Mouse (Mus musculus) brain, embryonic 14.5 days (tissue): ENCODE measurements around the gene Slc12a8. TPM values are rescaled to one million over a fixed set of nuclear protein-coding genes. Genes with fewer than 3 reads are reported as not detected.

Source experiments
- DNase-seq: peaks from one replicate; pipeline ENCODE4 v3.0.0-alpha.2; 2011; ENCODE audit warnings: low read depth
- CTCF ChIP-seq: fragments of 200-500 bp; IDR thresholded peaks from 2 replicates; pipeline ENCODE4 v1.5.1; 2012; ENCODE audit warnings: inconsistent platforms, mild to moderate bottlenecking, moderate library complexity, borderline replicate concordance; ENCODE audit not compliant: insufficient read depth, insufficient read length; ENCODE audit errors: extremely low read depth
- POLR2A ChIP-seq: fragments of 200-500 bp; IDR thresholded peaks from 2 replicates; pipeline ENCODE4 v1.6.1; 2012; ENCODE audit warnings: mild to moderate bottlenecking, inconsistent platforms, borderline replicate concordance; ENCODE audit not compliant: poor library complexity, insufficient read depth, insufficient read length, severe bottlenecking; ENCODE audit errors: extremely low read depth
- polyA plus RNA-seq: library from polyadenylated mRNA; depleted of rRNA; stranded (reverse); fragments of >200 nt; gene quantifications from 2 replicates; pipeline ENCODE4 v1.2.3, GENCODE M21; 2012

The Slc12a8 gene
- polyA plus RNA-seq, 1 experiment: 0.75 TPM

DNA sequence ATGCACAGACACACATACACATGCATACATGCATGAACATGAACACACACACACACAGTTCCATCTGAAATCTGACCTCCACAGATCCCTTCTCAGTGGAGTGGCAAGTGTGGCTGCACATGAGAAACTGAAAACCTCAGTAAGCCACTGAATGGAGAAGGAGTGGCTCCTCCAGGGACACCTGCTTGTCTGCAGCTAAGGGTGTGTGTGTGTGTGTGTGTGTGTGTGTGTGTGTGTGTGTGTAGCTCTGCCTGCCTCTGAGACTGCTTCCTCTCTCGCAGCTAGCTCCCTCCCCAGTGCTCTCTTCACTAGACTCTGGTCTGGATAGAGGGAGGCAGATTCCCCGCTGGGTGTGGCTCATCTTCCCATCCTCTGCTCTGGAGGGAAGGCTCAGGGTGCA lies 92.4 kb downstream of the Slc12a8 start:
- TF ChIP-seq POLR2A: no peak
- TF ChIP-seq CTCF: no peak
- no peak for DNase-seq

DNA sequence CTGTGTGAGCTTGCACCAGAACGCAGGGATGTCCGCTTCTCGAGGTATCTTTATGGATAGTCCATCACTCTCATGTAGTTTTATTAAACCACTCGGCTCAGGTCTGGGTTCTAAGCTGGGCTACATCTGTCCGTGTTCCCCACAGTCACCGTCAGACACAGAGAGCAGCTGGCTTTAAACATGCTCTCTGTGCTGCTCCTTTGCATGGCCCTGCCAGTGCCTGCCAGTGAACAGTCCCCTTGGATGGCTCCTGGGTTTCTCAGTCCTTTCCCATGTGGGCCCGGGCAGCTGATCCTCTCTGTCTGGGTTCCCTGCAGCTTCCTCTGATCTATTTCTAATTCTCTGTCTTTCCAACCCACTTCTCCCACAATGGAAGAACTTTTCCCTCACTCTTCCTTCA lies 93.3 kb downstream of the Slc12a8 start:
- TF ChIP-seq CTCF: no peak
- TF ChIP-seq POLR2A: no peak

DNA sequence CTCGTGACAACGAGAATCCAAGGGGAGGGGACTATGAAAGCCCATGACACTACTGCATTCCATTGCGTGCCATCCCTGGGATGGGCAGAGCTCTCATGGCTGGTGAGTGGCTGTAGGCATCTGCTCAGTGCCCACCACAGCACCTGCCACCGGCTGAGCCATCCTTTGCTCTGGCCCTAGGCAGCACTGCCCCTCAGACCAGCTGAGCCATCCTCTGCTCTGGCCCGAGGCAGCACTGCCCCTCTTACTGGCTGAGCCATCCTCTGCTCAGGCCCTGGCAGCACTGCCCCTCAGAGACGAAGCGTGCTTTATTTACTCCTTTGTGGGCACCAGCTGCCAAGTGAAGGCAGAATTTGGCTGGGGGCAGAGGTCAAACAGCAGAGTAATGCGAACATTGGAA lies 94.2 kb downstream of the Slc12a8 start:
- DNase-seq: no peak
- TF ChIP-seq POLR2A (no peak), CTCF (no peak)

More for the DNA sequence above, 93.3 kb downstream of the Slc12a8 start:
- no peak for DNase-seq

DNA sequence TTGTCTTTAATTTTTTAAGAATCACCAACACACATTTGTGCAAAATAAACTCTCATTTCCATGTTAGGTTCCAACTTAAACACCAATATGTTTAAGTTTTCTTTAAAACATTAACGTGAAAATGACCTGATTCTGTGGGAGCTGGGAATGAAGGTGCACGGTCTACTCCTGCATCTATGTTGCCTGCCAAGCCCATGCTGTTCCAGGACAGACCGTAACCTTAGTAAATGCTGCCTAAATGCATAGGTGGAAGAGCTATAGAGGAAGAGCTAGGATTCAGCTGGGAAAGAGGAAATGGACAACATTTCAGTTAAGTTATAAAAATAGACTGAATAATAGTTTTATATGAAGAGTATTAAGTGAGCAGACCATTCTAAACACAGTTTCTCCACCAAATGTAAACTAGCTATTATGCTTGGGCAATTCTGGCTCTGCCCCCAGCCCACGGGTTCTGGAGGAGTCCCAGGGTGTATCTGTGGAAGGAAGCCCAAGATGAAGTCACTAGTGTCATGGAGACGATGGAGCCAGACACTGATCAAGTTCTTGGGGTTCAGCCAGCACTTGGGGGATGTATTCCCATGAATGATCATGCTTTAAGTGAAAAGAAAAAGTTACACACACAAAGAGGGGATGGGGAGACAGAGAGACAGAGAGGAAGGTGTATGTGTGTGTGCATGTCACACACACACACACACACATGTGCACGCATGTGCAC lies 95.1 kb downstream of the Slc12a8 start:
- DNase-seq: peak; percentile 61
- TF ChIP-seq CTCF (no peak), POLR2A (no peak)

DNA sequence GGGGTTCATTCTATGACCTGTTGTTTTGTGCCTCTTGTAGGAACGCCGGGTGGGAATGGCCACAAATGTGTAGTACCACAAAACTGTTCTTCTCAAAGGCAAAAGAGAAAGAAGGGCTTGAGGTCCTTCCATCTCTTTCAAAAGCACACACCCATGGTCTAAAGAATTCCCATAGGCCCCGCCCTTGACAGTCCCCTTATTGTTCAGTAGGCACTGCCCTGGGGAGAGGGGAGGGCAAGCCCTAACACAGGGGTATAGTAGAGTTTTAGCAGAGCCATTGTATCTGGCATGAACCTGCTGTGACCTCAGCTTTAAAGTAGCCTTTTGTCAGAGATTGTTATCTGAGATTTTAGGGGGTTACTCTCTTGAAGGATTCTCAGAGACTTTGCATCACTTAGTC lies 98.9 kb downstream of the Slc12a8 start:
- DNase-seq: no peak
- TF ChIP-seq POLR2A (no peak), CTCF (no peak)

DNA sequence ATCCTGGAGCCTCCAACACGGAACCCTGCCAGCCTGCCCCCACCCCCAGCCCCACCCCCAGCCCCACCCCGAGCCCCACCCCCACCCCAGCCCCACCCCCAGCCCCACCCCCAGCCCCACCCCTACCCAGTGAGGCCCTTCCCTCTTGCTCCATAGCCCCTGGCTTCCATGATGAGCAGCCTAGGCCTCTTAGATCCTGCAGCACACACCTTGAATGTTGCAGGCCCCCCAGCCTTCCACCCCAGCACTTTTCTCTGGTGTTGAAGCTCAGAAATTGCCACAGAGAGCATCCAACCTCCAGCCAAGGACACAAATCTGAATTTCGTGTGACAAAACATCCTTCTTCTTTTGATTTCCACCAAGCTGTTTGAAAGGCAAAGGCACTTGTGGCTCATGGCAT lies 104.7 kb downstream of the Slc12a8 start:
- no peak for DNase-seq
- TF ChIP-seq CTCF: no peak
- no peak for TF ChIP-seq POLR2A

DNA sequence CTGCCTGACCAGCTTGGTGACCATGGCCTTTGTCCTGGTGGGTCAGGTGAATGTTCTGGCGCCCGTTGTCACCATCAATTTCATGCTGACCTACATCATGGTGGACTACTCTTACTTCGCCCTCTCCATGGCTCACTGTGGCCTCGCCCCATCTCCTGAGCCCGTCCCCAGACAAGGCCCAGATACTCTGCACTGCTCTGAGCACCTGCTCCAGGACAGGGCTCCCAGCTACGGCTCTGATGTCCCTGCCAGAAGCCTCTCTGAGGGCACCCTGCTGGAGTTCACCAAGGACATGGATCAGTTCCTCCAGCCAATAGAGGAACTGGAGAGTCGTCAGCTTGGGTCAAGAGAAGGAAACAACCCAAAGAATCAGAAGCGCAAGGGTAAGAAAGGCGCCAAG lies 107.5 kb downstream of the Slc12a8 start:
- TF ChIP-seq POLR2A (no peak), CTCF (no peak)
- DNase-seq: no peak

DNA sequence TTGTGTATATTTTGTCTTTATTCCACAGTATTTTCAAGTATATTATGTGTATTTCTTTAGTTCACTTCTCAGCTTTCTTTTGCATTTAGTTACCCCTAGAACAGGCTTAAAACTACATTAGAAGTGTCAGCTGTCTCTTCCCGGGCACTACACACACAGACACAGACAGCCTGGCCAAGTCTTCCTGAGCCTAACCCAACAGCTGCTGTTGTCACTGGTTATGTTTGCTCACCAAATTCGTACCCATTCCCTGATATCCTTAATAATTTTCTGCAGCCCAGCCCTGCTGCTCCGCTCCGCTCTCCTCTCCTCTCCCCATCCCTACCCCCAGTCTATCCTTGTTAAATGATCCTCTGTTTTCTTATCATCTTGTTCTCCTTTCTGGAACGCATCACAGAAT lies 112.4 kb downstream of the Slc12a8 start:
- TF ChIP-seq POLR2A: no peak
- TF ChIP-seq CTCF: no peak

DNA sequence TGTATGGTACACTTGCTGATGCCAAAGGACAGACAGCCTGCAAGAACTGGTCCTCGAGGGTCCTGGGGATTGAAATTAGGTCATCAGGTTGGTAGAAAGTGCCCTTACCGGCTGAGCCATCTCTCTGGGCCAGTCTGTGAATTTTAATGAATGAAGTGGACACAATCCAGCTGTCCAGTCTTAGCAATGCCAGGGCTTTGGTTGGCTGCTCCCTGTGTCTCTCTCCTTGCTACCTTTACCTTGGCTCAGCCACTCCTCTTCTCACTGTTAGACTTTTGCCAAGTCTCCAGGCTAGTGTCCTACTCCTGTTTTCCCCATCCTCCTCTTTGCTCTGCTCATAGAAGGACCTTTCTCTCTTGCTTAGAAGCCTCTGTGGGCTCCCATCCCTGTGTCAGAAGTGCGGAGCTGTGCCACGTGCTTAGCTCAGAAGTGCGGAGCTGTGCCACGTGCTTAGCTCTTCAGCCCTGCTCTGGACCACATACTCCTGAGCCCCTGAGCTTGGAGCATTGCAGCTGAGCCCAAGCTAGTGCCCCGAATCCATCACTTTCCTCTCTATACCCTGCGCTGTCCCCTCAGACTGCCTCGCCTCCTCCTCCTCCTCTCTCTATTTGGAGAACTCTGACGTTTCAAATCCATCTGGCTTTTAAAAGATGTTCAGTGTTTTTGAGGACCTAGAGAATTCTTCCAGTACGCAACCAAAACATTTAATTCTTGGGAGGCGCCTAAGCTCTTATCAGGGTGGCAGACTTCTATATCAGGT lies 118.9 kb downstream of the Slc12a8 start:
- TF ChIP-seq CTCF (no peak), POLR2A (no peak)
- no peak for DNase-seq

More for the DNA sequence above, 112.4 kb downstream of the Slc12a8 start:
- DNase-seq: no peak

DNA sequence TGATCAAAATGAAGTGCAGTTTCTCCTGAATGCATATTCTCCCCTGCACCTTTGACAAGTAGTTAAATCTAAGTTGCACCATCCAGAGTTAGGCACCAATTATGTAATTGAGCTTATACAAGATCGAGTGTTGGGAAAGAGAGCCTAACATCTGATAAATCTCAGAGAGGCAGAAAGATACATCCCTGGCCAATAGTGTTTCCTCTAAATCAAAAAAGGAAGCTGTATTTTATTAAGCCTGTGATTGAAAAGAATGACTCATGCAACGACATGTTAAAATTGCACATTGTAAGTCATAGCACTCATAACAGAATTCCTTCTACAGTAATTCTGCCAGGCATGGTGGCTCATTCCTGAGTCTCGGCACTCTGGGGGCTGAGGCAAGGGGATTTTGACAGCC lies 124.7 kb downstream of the Slc12a8 start:
- TF ChIP-seq POLR2A: no peak
- no peak for TF ChIP-seq CTCF
- DNase-seq: no peak

DNA sequence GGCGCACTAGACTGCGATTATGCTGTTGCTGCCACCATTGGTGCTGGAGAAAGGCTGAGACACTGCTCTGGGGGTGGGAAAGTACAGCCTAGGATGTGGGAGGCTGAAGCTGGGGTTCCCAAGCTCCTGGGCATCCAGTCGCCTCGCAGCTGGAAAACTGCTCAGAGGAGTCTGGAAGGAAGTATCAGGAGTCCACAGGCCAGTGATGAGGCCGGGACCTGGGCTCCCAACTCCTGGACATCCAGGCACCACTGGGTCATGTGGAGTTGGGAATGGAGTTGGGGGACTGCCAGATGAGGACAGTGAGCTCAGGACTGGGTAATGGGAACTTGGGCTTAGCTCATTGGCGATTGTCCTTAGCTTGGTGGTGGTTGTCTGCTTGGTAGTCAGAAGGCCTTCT lies 136.0 kb downstream of the Slc12a8 start:
- TF ChIP-seq POLR2A (no peak), CTCF (no peak)
- no peak for DNase-seq

DNA sequence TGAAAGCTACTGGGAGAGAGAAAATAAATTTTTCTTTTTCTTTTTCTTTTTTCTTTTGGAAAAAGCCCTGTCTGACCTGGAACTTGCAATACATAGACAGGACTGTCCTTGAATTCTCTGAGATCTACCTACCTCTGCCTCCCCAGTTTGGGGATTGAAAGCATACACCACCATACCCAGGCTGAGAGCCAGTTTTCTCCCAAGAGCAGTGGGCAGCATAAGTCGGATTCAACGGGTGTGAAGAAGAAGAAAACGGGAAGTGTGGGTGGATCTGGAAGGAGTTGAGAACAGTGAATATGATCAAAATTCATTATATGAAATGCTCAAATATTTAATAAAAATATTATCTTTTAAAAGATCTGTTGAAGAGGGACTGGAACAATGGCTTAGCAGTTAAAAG lies 138.3 kb downstream of the Slc12a8 start:
- TF ChIP-seq POLR2A (no peak), CTCF (no peak)

More for the DNA sequence above, 138.3 kb downstream of the Slc12a8 start:
- no peak for DNase-seq
